Mouse (Mus musculus) midbrain, embryonic 12.5 days (tissue): ENCODE results near the gene Vmn1r91. TPM values are rescaled to one million over a fixed set of nuclear protein-coding genes. Genes with fewer than 3 reads are reported as not detected.
"Not testable (repeated sequence)": the region's sequence is repeated elsewhere in the genome, so short reads cannot be mapped to it uniquely, and the experiment has no call there.

Experiments
- ATAC-seq: fragments of 200-750 bp; cut with Nextera tagmentation; 2 replicates; pipeline ENCODE4 v1.8.0; 2017; ENCODE audit warnings: low read depth, moderate TSS enrichment, moderate library complexity; ENCODE audit not compliant: low FRiP score
- H3K27ac ChIP-seq: fragments of 300-500 bp; sonication (generic); replicated peaks from 2 replicates; pipeline ENCODE4 v1.5.1; 2016; ENCODE audit warnings: mild to moderate bottlenecking
- H3K27me3 ChIP-seq: fragments of 300-500 bp; sonication (generic); 2 replicates; pipeline ENCODE4 v1.6.1; 2016; ENCODE audit warnings: mild to moderate bottlenecking
- H3K36me3 ChIP-seq: fragments of 300-500 bp; sonication (generic); 2 replicates; pipeline ENCODE4 v1.6.1; 2016
- H3K4me1 ChIP-seq: fragments of 300-500 bp; sonication (generic); 2 replicates; pipeline ENCODE4 v1.6.1; 2016
- H3K4me2 ChIP-seq: fragments of 300-500 bp; sonication (generic); replicated peaks from 2 replicates; pipeline ENCODE4 v1.6.1; 2016; ENCODE audit warnings: mild to moderate bottlenecking, moderate library complexity
- H3K4me3 ChIP-seq: fragments of 300-500 bp; sonication (generic); 2 replicates; pipeline ENCODE4 v1.5.1; 2016; ENCODE audit warnings: mild to moderate bottlenecking
- H3K9ac ChIP-seq: fragments of 300-500 bp; sonication (generic); replicated peaks from 2 replicates; pipeline ENCODE4 v1.6.1; 2016; ENCODE audit warnings: mild to moderate bottlenecking, moderate library complexity
- H3K9me3 ChIP-seq: fragments of 300-500 bp; sonication (generic); 2 replicates; pipeline ENCODE4 v1.6.1; 2016; ENCODE audit warnings: mild to moderate bottlenecking
- WGBS: fragments of 180-500 bp; shearing (Covaris S2); methylation state at CpG from one replicate; pipeline ENCODE4 v1.1.7; 2016; 5-methylcytosine and 5-hydroxymethylcytosine counted together
- polyA plus RNA-seq: library from polyadenylated mRNA; unstranded; fragments of >200 nt; fragmentation: Nextera tagmentation; extraction: Ambion mirVana; gene quantifications from 2 replicates; pipeline ENCODE4 v1.2.1, GENCODE M21; 2016

Vmn1r91 gene
- polyA plus RNA-seq = not detected in 2 replicates

DNA sequence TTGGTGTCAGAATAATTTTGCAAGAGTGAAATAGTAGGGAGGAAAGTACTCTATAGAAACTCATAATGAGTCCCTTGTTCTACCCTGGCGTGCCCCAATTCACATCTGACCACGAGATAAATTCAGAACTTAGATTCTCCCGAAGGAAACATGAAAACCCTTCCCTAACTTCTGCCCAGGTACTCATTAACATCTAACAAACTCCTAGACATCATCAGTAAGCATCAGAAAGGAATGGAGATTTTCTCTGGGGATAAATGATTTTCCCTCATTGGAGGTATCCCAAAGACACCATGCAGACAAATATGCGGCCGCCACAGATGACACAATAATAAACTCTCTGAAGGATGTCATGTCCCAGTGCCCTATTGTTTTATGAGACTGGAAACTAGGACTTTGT, at the start of gene Vmn1r91:
Vmn1r91 (plus strand) TSS at position 301 of the 400 bp plus-strand sequence.
- not testable (repeated sequence) for H3K9me3 ChIP-seq, H3K36me3 ChIP-seq, ATAC-seq, H3K4me1 ChIP-seq, H3K27ac ChIP-seq, H3K27me3 ChIP-seq, H3K4me3 ChIP-seq, H3K4me2 ChIP-seq, H3K9ac ChIP-seq
- WGBS = 80% methylated on average over 5 of the region's 5 CpGs

- WGBS = 70% methylated on average over 4 of the region's 4 CpGs
- not testable (repeated sequence) for H3K9ac ChIP-seq, H3K4me1 ChIP-seq, H3K36me3 ChIP-seq, H3K27ac ChIP-seq, H3K27me3 ChIP-seq, ATAC-seq, H3K4me3 ChIP-seq, H3K4me2 ChIP-seq
- peaks cover 19% of the 10 kb centered on the region for H3K9me3 ChIP-seq
Observed at GRCm38 (mm10) chr7:20064100-20064499, 35.4 kb upstream of the Vmn1r91 start.

DNA sequence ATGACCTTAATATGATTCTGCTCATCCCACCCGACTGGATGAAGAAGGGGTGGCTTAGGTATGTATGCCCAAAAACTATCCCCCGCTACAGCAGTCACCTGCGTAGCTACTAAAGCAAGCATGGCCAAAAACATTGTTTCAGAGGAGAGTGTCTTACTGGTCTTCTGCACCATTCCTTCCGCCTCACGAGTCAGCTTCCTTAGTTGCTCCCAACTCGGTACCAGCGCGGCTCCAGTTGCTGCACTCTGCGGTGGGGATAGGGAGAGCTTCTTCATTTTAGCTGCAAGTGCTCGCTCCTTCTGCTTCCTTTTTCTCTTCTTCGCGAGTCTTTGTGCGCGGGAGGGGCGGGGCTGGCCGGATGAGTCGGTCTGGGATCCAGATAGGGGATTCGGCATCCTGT, 21.4 kb upstream of the Vmn1r91 start:
- not testable (repeated sequence) for H3K4me1 ChIP-seq, H3K36me3 ChIP-seq, H3K27ac ChIP-seq, H3K9me3 ChIP-seq, ATAC-seq, H3K9ac ChIP-seq, H3K27me3 ChIP-seq, H3K4me3 ChIP-seq, H3K4me2 ChIP-seq
- 75% methylated on average over 18 of the region's 18 CpGs for WGBS

- not testable (repeated sequence) for H3K4me3 ChIP-seq, H3K4me2 ChIP-seq, H3K27ac ChIP-seq, H3K4me1 ChIP-seq, H3K9me3 ChIP-seq, H3K9ac ChIP-seq, H3K36me3 ChIP-seq, ATAC-seq, H3K27me3 ChIP-seq
- no CpG with 5 or more reads among the region's 2 CpGs for WGBS
Observed at GRCm38 (mm10) chr7:20122479-20122878, 23.0 kb downstream of the Vmn1r91 start, which contains the start of gene Gm16442. TSS of gene Gm16442 (minus strand) at chr7:20122579.

DNA sequence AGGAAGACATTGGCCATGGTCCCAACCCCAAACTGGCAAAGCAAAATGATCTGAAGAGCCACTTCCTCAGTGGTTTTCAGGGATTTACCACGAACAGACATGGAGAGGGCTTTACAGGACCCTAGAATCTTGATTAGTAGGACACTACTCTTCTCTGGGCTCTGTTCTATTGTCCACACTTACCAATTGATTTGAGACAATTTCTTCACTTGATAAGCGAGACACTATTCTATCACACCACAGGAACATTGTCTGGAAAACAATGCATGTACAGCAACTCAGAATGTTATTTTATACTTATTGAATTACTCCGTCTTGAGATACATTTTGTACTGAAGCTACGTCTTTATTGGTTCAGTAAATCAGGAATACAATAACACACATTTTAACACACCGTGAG, 39.5 kb downstream of the Vmn1r91 start, which contains the start of gene Vmn1r93:
Vmn1r93 (minus strand) TSS at position 101 of the 400 bp plus-strand sequence.
- H3K9me3 ChIP-seq, H3K4me1 ChIP-seq, H3K36me3 ChIP-seq, ATAC-seq, H3K27me3 ChIP-seq, H3K4me3 ChIP-seq, H3K27ac ChIP-seq, H3K9ac ChIP-seq, H3K4me2 ChIP-seq: not testable (repeated sequence)
- no CpG with 5 or more reads among the region's 5 CpGs for WGBS

Other genes with a start within 250 kb of the Vmn1r91 start
- gene Gm19345, start 247.7 kb upstream of the Vmn1r91 start, polyA plus RNA-seq = 0.63 and 1.4 TPM in 2 replicates
- gene Ceacam16, start 238.4 kb upstream of the Vmn1r91 start, polyA plus RNA-seq = 0.17 TPM in 1 of 2 replicates, not detected in the other
- gene Ceacam19, start 211.7 kb upstream of the Vmn1r91 start, polyA plus RNA-seq = not detected in 2 replicates
- gene Pvr, start 178.5 kb upstream of the Vmn1r91 start, polyA plus RNA-seq = 3.4 and 3.7 TPM in 2 replicates
- not detected in 2 replicates for gene Igsf23, start 148.9 kb upstream of the Vmn1r91 start, polyA plus RNA-seq
- not detected in 2 replicates for gene Ceacam20, start 134.3 kb upstream of the Vmn1r91 start, polyA plus RNA-seq
- gene Nlrp9b, start 108.2 kb upstream of the Vmn1r91 start, polyA plus RNA-seq = not detected in 2 replicates
- not detected in 2 replicates for gene Gm16442, start 22.9 kb downstream of the Vmn1r91 start, polyA plus RNA-seq
- gene Vmn1r93, start 39.4 kb downstream of the Vmn1r91 start, polyA plus RNA-seq = not detected in 2 replicates
- gene Vmn1r94, start 68.7 kb downstream of the Vmn1r91 start, polyA plus RNA-seq = not detected in 2 replicates
- gene Vmn1r95, start 94.0 kb downstream of the Vmn1r91 start, polyA plus RNA-seq = not detected in 2 replicates
- gene Gm6164, start 105.9 kb downstream of the Vmn1r91 start, polyA plus RNA-seq = not detected in 2 replicates
- not detected in 2 replicates for gene Gm4498, start 134.1 kb downstream of the Vmn1r91 start, polyA plus RNA-seq
- gene Gm5890, start 163.2 kb downstream of the Vmn1r91 start, polyA plus RNA-seq = not detected in 2 replicates
- not detected in 2 replicates for gene Gm4133, start 234.4 kb downstream of the Vmn1r91 start, polyA plus RNA-seq